Mouse (Mus musculus) heart, embryonic 15.5 days (tissue): ENCODE data around the gene Nrp2. TPM values are rescaled to one million over a fixed set of nuclear protein-coding genes. Genes with fewer than 3 reads are reported as not detected.

Experiments
- ATAC-seq: fragments of 200-750 bp; cut with Nextera tagmentation; replicated peaks from 2 replicates; pipeline ENCODE4 v1.8.0; 2017; ENCODE audit warnings: low read depth, moderate TSS enrichment; ENCODE audit not compliant: insufficient number of reproducible peaks, insufficient read depth, low FRiP score
- H3K27ac ChIP-seq: fragments of 300-500 bp; sonication (generic); 2 replicates; pipeline ENCODE4 v1.5.1; 2015; ENCODE audit warnings: mild to moderate bottlenecking, inconsistent platforms
- H3K27me3 ChIP-seq: fragments of 300-500 bp; sonication (generic); 2 replicates; pipeline ENCODE4 v1.6.1; 2015; ENCODE audit warnings: inconsistent platforms
- H3K36me3 ChIP-seq: fragments of 300-500 bp; sonication (generic); 2 replicates; pipeline ENCODE4 v1.6.1; 2015; ENCODE audit warnings: mild to moderate bottlenecking, inconsistent platforms
- H3K4me1 ChIP-seq: fragments of 300-500 bp; sonication (generic); replicated peaks from 2 replicates; pipeline ENCODE4 v1.6.1; 2015; ENCODE audit warnings: inconsistent platforms
- H3K4me2 ChIP-seq: fragments of 300-500 bp; sonication (generic); 2 replicates; pipeline ENCODE4 v1.6.1; 2015; ENCODE audit warnings: inconsistent platforms, mild to moderate bottlenecking, moderate library complexity
- H3K4me3 ChIP-seq: fragments of 300-500 bp; sonication (generic); 2 replicates; pipeline ENCODE4 v1.5.1; 2015; ENCODE audit warnings: mild to moderate bottlenecking, inconsistent platforms
- H3K9ac ChIP-seq: fragments of 300-500 bp; sonication (generic); 2 replicates; pipeline ENCODE4 v1.6.1; 2015; ENCODE audit warnings: mild to moderate bottlenecking, inconsistent platforms
- H3K9me3 ChIP-seq: fragments of 300-500 bp; sonication (generic); replicated peaks from 2 replicates; pipeline ENCODE4 v1.6.1; 2016; ENCODE audit warnings: inconsistent platforms
- WGBS: fragments of 180-500 bp; shearing (Covaris S2); methylation state at CpG from one replicate; pipeline ENCODE4 v1.1.7; 2015; ENCODE audit warnings: mixed read lengths; 5-methylcytosine and 5-hydroxymethylcytosine counted together
- polyA plus RNA-seq: library from polyadenylated mRNA; unstranded; fragments of >200 nt; fragmentation: Nextera tagmentation; extraction: Ambion mirVana; gene quantifications from 2 replicates; pipeline ENCODE4 v1.2.1, GENCODE M21; 2015

Nrp2 gene
- polyA plus RNA-seq, 1 experiment from 2014 or later, result 7.5 TPM

- Histone ChIP-seq H3K27me3 (no peaks in the 10 kb centered on the region), H3K4me1 (peaks cover 61% of the 10 kb centered on the region), H3K9me3 (no peaks in the 10 kb centered on the region), H3K9ac (no peak overlapping the region), H3K27ac (peak overlapping the region; percentile 23), H3K36me3 (no peaks in the 10 kb centered on the region), H3K4me3 (no peak overlapping the region), H3K4me2 (no peak overlapping the region)
- WGBS, result 47% methylated on average over 17 of the region's 17 CpGs
- ATAC-seq, result no peak
These were observed 74.5 kb downstream of the Nrp2 start for GRCm38 (mm10) chr1:62777320-62778235.

GRCm38 (mm10) chr1:62778910-62779309 is 75.8 kb downstream of the Nrp2 start:
- Histone ChIP-seq H3K36me3 (no peaks in the 10 kb centered on the region), H3K4me2 (no peak overlapping the region), H3K27ac (no peak overlapping the region), H3K4me3 (no peak overlapping the region), H3K9me3 (no peaks in the 10 kb centered on the region), H3K27me3 (no peaks in the 10 kb centered on the region), H3K4me1 (peaks cover 59% of the 10 kb centered on the region), H3K9ac (no peak overlapping the region)
- ATAC-seq, result no peak
- WGBS, result 62% methylated on average over 4 of the region's 4 CpGs

GRCm38 (mm10) chr1:62780068-62780761 is 77.1 kb downstream of the Nrp2 start:
- no peaks in the 10 kb centered on the region for H3K9me3 ChIP-seq
- no peaks in the 10 kb centered on the region for H3K27me3 ChIP-seq
- WGBS, result 29% methylated on average over 15 of the region's 15 CpGs
- H3K4me3 ChIP-seq, result no peak overlapping the region
- 0 out of 2 replicates have a peak overlapping the region, but pooled peaks have one; percentile 22 for H3K27ac ChIP-seq
- H3K9ac ChIP-seq, result no peak overlapping the region
- ATAC-seq, result no peak
- no peak overlapping the region for H3K4me2 ChIP-seq
- H3K4me1 ChIP-seq, result peaks cover 48% of the 10 kb centered on the region
- H3K36me3 ChIP-seq, result no peaks in the 10 kb centered on the region

- H3K27ac ChIP-seq, result 0 out of 2 replicates have a peak overlapping the region, but pooled peaks have one; percentile 6
These were observed 79.1 kb downstream of the Nrp2 start for GRCm38 (mm10) chr1:62782155-62782554.

GRCm38 (mm10) chr1:62782573-62782972 is 79.5 kb downstream of the Nrp2 start:
- no peak overlapping the region for H3K9ac ChIP-seq
- no peaks in the 10 kb centered on the region for H3K36me3 ChIP-seq
- no peak overlapping the region for H3K4me2 ChIP-seq
- no peak for ATAC-seq
- no peaks in the 10 kb centered on the region for H3K9me3 ChIP-seq
- no peak overlapping the region for H3K4me3 ChIP-seq
- no peaks in the 10 kb centered on the region for H3K27me3 ChIP-seq
- H3K4me1 ChIP-seq, result peaks cover 30% of the 10 kb centered on the region
- no peak overlapping the region for H3K27ac ChIP-seq

More at GRCm38 (mm10) chr1:62782155-62782554, 79.1 kb downstream of the Nrp2 start:
- no peaks in the 10 kb centered on the region for H3K27me3 ChIP-seq
- no peak overlapping the region for H3K9ac ChIP-seq
- 56% methylated on average over 2 of the region's 2 CpGs for WGBS
- ATAC-seq, result no peak
- peaks cover 34% of the 10 kb centered on the region for H3K4me1 ChIP-seq
- H3K4me2 ChIP-seq, result no peak overlapping the region
- no peaks in the 10 kb centered on the region for H3K9me3 ChIP-seq
- H3K36me3 ChIP-seq, result no peaks in the 10 kb centered on the region
- H3K4me3 ChIP-seq, result no peak overlapping the region

GRCm38 (mm10) chr1:62783354-62784083 is 80.4 kb downstream of the Nrp2 start:
- H3K4me1 ChIP-seq, result peaks cover 24% of the 10 kb centered on the region
- WGBS, result 83% methylated on average over 18 of the region's 18 CpGs
- H3K9ac ChIP-seq, result no peak overlapping the region
- H3K27me3 ChIP-seq, result no peaks in the 10 kb centered on the region
- no peak for ATAC-seq
- no peak overlapping the region for H3K4me3 ChIP-seq
- no peaks in the 10 kb centered on the region for H3K36me3 ChIP-seq
- no peak overlapping the region for H3K4me2 ChIP-seq
- no peaks in the 10 kb centered on the region for H3K9me3 ChIP-seq
- no peak overlapping the region for H3K27ac ChIP-seq

GRCm38 (mm10) chr1:62784084-62784392 is 81.0 kb downstream of the Nrp2 start:
- peaks cover 24% of the 10 kb centered on the region for H3K4me1 ChIP-seq
- H3K9ac ChIP-seq, result no peak overlapping the region
- no peak overlapping the region for H3K27ac ChIP-seq
- no peak for ATAC-seq
- H3K4me3 ChIP-seq, result no peak overlapping the region
- H3K4me2 ChIP-seq, result no peak overlapping the region
- H3K9me3 ChIP-seq, result no peaks in the 10 kb centered on the region
- H3K36me3 ChIP-seq, result no peaks in the 10 kb centered on the region
- no peaks in the 10 kb centered on the region for H3K27me3 ChIP-seq
- WGBS, result 69% methylated on average over 5 of the region's 5 CpGs

GRCm38 (mm10) chr1:62786255-62786654 is 83.2 kb downstream of the Nrp2 start:
- no peaks in the 10 kb centered on the region for H3K9me3 ChIP-seq
- H3K4me3 ChIP-seq, result no peak overlapping the region
- no peak overlapping the region for H3K27ac ChIP-seq
- no peaks in the 10 kb centered on the region for H3K27me3 ChIP-seq
- no peak for ATAC-seq
- 27% methylated on average over 5 of the region's 5 CpGs for WGBS
- peaks cover 10% of the 10 kb centered on the region for H3K4me1 ChIP-seq
- H3K36me3 ChIP-seq, result no peaks in the 10 kb centered on the region
- H3K9ac ChIP-seq, result no peak overlapping the region
- H3K4me2 ChIP-seq, result no peak overlapping the region

- H3K4me3 ChIP-seq, result no peak overlapping the region
- no peak overlapping the region for H3K9ac ChIP-seq
- H3K27me3 ChIP-seq, result no peaks in the 10 kb centered on the region
- H3K27ac ChIP-seq, result no peak overlapping the region
- no peak overlapping the region for H3K4me2 ChIP-seq
- H3K4me1 ChIP-seq, result no peaks in the 10 kb centered on the region
- ATAC-seq, result no peak
- H3K9me3 ChIP-seq, result no peaks in the 10 kb centered on the region
- no peaks in the 10 kb centered on the region for H3K36me3 ChIP-seq
- 87% methylated on average over 10 of the region's 10 CpGs for WGBS
These were observed 84.5 kb downstream of the Nrp2 start for GRCm38 (mm10) chr1:62787546-62787945.

DNA sequence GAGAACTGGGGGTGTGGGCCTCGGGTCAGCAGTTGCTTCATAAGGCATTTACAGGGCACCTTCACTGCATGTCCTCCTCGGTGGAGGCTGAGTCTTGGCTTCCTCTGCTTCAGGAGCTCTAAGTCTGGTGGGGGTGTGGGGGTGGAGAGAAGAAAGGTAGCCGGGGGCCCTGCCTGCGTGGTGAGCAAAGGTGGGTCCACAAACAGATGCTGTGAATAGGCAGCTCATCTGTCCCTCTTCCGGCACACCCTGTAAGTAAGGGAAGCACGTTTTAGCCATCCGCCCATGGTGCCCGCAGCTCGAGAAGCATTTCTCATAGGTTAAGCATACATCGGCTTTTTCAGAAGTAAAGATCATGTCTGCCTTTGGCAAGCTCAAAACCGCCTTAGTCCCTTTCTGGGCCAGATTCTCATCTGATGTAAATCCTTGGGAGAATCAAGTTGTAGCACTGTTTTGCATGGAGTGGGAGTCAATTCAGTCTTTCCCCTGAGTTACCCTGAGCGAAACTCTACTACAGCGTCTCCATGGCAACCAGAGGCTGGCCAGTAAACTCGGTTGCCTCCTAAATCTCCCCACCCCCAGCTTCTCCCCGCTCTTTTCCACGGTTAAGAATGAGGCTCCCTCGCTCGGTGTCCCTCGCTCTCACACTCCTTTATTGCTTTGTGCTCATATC is 91.3 kb downstream of the Nrp2 start:
- WGBS, result 44% methylated on average over 19 of the region's 19 CpGs
- no peaks in the 10 kb centered on the region for H3K9me3 ChIP-seq
- H3K4me1 ChIP-seq, result peaks cover 9% of the 10 kb centered on the region; the same call in 1 of the 2 replicates
- no peak overlapping the region for H3K27ac ChIP-seq
- ATAC-seq, result no peak
- no peaks in the 10 kb centered on the region for H3K36me3 ChIP-seq
- no peaks in the 10 kb centered on the region for H3K27me3 ChIP-seq
- H3K4me2 ChIP-seq, result peak overlapping the region; percentile 10; the same call in 1 of the 2 replicates
- H3K4me3 ChIP-seq, result no peak overlapping the region
- no peak overlapping the region for H3K9ac ChIP-seq

DNA sequence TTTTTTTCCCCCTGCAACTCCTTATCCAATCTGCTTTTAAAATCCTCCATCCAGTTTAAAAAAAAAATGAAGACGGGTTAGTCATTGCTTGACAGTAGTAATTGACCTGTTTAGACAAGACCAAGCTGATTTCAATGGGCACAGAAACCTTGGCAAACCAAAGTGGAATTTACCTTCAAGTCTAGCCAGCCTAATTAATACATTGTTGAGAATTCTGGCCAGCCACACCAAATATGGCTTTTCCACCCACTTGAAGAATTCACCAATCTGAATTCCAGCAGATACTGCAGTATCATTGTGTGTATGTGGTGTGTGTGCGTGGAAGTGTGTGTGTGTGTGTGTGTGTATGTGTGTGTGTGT is 91.8 kb downstream of the Nrp2 start:
- ATAC-seq, result no peak
- Histone ChIP-seq H3K9ac (no peak overlapping the region), H3K27ac (no peak overlapping the region), H3K27me3 (no peaks in the 10 kb centered on the region), H3K4me3 (no peak overlapping the region), H3K4me1 (peaks cover 9% of the 10 kb centered on the region; the same call in 1 of the 2 replicates), H3K4me2 (peak overlapping the region; percentile 10; the same call in 1 of the 2 replicates), H3K36me3 (no peaks in the 10 kb centered on the region), H3K9me3 (no peaks in the 10 kb centered on the region)
- WGBS, result 47% methylated on average over 2 of the region's 2 CpGs
